Mouse (Mus musculus): ENCODE results near the gene Cxcl5. TPM values are rescaled to one million over a fixed set of nuclear protein-coding genes. Genes with fewer than 3 reads are reported as not detected.

Cxcl5 gene
- polyA plus RNA-seq (2014; fragmentation: Nextera tagmentation; extraction: Ambion mirVana): 0.37 and 0.47 TPM in 2 replicates

DNA sequence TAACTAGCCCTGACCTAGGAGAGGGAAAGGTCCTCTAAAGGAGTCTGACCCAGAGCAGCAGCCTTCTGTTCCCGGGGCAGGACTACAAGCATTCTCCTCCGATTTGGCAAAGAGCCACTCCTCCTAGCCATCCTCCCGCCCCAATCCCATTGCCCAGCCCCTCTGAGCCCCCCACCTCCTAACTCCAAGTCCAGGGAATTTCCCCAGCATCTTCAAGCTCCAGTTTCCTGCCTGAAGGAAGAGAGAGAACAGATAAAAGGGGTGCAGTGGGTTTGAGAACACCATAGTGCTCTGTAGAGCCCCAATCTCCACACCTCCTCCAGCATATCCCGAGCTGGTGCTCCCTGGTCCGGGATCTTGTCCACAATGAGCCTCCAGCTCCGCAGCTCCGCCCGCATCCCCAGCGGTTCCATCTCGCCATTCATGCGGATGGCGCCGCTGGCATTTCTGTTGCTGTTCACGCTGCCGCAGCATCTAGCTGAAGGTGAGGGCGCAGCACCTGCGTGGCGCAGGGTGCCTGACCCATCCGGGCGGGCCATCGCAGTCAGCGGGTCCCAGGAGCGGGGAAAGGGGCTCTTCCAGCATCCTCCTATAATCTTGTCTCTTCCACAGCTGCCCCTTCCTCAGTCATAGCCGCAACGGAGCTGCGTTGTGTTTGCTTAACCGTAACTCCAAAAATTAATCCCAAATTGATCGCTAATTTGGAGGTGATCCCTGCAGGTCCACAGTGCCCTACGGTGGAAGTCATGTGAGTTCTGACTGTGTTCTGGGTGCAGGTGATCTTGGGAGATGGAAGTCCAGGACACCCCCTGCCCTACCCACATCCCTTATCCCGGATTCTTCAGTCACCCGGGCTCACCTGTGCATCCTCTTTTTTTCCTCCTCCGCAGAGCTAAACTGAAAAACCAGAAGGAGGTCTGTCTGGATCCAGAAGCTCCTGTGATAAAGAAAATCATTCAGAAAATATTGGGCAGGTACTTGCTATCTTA, at the start of gene Cxcl5:
Cxcl5 (plus strand) TSS at position 284 of the 989 bp plus-strand sequence.
- peak within 1 kb of the TSS; percentile 55 for H3K9ac ChIP-seq
- no peaks in the 10 kb centered on the region for H3K36me3 ChIP-seq (replicated peaks; ENCODE audit: control insufficient read depth, insufficient read depth)
- ATAC-seq (ENCODE audit: low FRiP score) (peak; percentile 77), DNase-seq (ENCODE audit: low spot score) (no peak)
- no peaks in the 10 kb centered on the region for H3K9me3 ChIP-seq (ENCODE audit: control insufficient read depth, low read length)
- H3K4me2 ChIP-seq (replicated peaks): peak within 1 kb of the TSS; percentile 75
- peaks cover 8% of the 10 kb centered on the region; the same call in 1 of the 2 replicates for H3K4me1 ChIP-seq (replicated peaks; ENCODE audit: control insufficient read depth, insufficient read depth, low read length)
- peak within 1 kb of the TSS; percentile 47 for H3K4me3 ChIP-seq (replicated peaks; ENCODE audit: low read length)
- WGBS: 4% methylated on average over 32 of the region's 32 CpGs
- H3K27me3 ChIP-seq (ENCODE audit: control insufficient read depth, insufficient read depth, low read length): no peaks in the 10 kb centered on the region; the same call in 1 of the 2 replicates
- no peak within 1 kb of the TSS for H3K27ac ChIP-seq

DNA sequence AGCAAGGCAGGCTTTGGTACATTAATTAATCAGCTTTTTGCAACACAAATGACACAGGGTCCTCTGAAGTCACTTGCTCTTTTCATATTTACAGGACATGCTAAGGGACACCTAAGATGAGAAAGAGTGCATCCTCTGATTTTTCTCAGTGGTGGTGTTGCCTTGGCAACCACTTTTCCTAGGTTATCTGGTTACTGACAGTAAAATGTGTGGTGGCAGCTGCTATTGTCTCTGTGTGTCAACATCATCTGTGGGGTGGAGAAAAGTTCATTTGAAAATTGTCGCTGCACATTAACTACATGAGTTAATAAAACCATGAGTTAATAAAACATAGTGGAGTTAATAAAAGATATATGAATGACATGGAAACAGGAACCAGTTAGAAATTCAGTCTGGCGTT, 47.8 kb upstream of the Cxcl5 start:
- Histone ChIP-seq H3K36me3 (replicated peaks; ENCODE audit: control insufficient read depth, insufficient read depth) (no peaks in the 10 kb centered on the region), H3K9me3 (ENCODE audit: control insufficient read depth, low read length) (no peaks in the 10 kb centered on the region), H3K27me3 (ENCODE audit: control insufficient read depth, insufficient read depth, low read length) (no peaks in the 10 kb centered on the region), H3K4me1 (replicated peaks; ENCODE audit: control insufficient read depth, insufficient read depth, low read length) (no peaks in the 10 kb centered on the region), H3K27ac (no peak overlapping the region), H3K9ac (no peak overlapping the region), H3K4me2 (replicated peaks) (no peak overlapping the region), H3K4me3 (replicated peaks; ENCODE audit: low read length) (no peak overlapping the region)
- DNase-seq (ENCODE audit: low spot score) (no peak), ATAC-seq (ENCODE audit: low FRiP score) (no peak)
- 73% methylated on average over 2 of the region's 2 CpGs for WGBS

DNA sequence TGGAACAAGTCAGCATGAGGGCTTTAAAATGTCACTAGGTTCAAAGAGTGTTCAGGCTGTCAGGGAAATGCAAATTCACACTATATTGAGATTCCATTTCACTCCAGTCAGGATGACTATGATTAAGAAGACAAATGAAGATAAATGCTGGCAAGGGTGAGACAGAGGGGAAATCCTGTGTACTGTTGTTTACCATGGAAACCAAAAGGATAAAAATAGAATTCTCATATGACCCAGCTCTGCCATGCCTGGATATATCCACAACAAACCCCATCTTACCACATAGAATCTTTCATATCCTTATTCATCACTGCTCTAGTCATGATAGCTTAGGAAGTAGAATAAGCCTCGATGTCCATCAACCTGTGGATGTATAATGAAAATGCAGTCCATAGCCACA, 41.2 kb upstream of the Cxcl5 start:
- no peak overlapping the region for H3K4me3 ChIP-seq (replicated peaks; ENCODE audit: low read length)
- no peak overlapping the region for H3K4me2 ChIP-seq (replicated peaks)
- DNase-seq (ENCODE audit: low spot score): no peak
- no peaks in the 10 kb centered on the region for H3K27me3 ChIP-seq (ENCODE audit: control insufficient read depth, insufficient read depth, low read length)
- no peaks in the 10 kb centered on the region for H3K4me1 ChIP-seq (replicated peaks; ENCODE audit: control insufficient read depth, insufficient read depth, low read length)
- no peak overlapping the region for H3K27ac ChIP-seq
- 78% methylated on average over 1 of the region's 1 CpGs for WGBS
- H3K9ac ChIP-seq: no peak overlapping the region
- H3K9me3 ChIP-seq (ENCODE audit: control insufficient read depth, low read length): no peaks in the 10 kb centered on the region
- no peak for ATAC-seq (ENCODE audit: low FRiP score)
- H3K36me3 ChIP-seq (replicated peaks; ENCODE audit: control insufficient read depth, insufficient read depth): no peaks in the 10 kb centered on the region

DNA sequence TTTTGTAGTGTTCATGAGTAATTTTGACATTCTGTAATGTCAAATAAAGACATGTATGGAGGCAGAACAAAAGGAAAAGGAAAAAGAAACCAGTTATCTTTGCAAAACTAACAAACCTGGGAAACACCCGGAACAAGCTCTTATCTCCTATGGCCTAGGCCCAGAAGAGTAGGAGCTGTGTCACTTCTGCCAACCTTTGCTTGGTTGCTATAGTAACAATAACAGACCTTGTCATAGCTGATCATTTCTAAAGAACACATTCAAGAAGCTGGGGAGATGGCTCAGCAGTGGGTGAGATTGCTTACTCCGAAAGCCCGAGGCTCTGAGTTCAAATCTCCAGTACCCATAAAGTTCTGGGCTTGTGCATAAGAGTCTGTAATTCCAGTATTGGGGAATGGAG, 36.5 kb upstream of the Cxcl5 start:
- H3K4me2 ChIP-seq (replicated peaks): no peak overlapping the region
- H3K4me1 ChIP-seq (replicated peaks; ENCODE audit: control insufficient read depth, insufficient read depth, low read length): no peaks in the 10 kb centered on the region
- no peaks in the 10 kb centered on the region for H3K27me3 ChIP-seq (ENCODE audit: control insufficient read depth, insufficient read depth, low read length)
- 98% methylated on average over 3 of the region's 3 CpGs for WGBS
- H3K9ac ChIP-seq: no peak overlapping the region
- DNase-seq (ENCODE audit: low spot score) (no peak), ATAC-seq (ENCODE audit: low FRiP score) (no peak)
- no peak overlapping the region for H3K4me3 ChIP-seq (replicated peaks; ENCODE audit: low read length)
- H3K9me3 ChIP-seq (ENCODE audit: control insufficient read depth, low read length): 0 out of 2 replicates have a peak, but pooled peaks cover 6% of the 10 kb centered on the region
- H3K27ac ChIP-seq: no peak overlapping the region
- H3K36me3 ChIP-seq (replicated peaks; ENCODE audit: control insufficient read depth, insufficient read depth): no peaks in the 10 kb centered on the region

DNA sequence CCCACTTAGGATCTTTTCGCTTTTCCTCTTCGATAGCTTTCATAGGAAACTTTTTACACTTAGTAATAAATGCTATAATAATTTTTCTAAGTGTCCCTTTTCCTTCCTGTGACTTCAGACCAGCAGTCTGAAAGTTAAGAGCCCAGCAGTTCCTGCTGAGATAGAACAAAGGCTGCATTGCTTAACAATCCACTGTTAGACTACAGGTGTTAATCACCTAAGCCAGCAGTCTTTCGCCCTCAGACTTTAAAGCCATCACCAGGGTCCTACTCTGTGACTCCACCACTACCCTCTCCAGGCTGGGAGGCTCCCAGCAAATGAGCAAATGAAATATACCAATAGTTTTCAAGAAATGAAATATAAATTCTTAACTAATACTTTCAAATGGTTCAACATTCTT, 30.9 kb upstream of the Cxcl5 start:
- H3K9ac ChIP-seq: no peak overlapping the region
- ATAC-seq (ENCODE audit: low FRiP score): no peak
- no peaks in the 10 kb centered on the region for H3K36me3 ChIP-seq (replicated peaks; ENCODE audit: control insufficient read depth, insufficient read depth)
- H3K27ac ChIP-seq: no peak overlapping the region
- no peak overlapping the region for H3K4me3 ChIP-seq (replicated peaks; ENCODE audit: low read length)
- H3K27me3 ChIP-seq (ENCODE audit: control insufficient read depth, insufficient read depth, low read length): no peaks in the 10 kb centered on the region
- no peak overlapping the region for H3K4me2 ChIP-seq (replicated peaks)
- H3K4me1 ChIP-seq (replicated peaks; ENCODE audit: control insufficient read depth, insufficient read depth, low read length): no peaks in the 10 kb centered on the region
- 83% methylated on average over 3 of the region's 3 CpGs for WGBS
- no peak for DNase-seq (ENCODE audit: low spot score)
- H3K9me3 ChIP-seq (ENCODE audit: control insufficient read depth, low read length): 0 out of 2 replicates have a peak, but pooled peaks cover 6% of the 10 kb centered on the region

DNA sequence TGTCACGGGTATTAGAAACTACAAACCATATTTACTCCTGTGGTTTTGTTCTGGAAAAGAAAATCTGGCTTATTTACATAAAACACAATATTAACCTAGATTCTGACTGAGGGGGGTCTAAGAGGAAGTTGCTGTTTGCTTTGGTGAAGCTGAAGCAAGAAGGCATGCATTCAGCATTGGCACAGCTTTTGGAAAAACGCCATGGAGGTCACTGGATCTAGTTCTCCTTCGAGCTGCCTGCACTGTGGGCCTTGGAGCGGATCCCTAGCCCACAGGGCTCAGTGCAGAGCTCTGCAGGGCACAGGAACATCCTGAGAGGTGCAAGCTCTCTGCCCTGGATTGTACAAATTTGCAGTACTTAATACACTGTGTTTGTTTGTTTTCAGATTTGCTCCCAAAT, 27.7 kb upstream of the Cxcl5 start:
- H3K27ac ChIP-seq: no peak overlapping the region
- H3K4me2 ChIP-seq (replicated peaks): no peak overlapping the region
- ATAC-seq (ENCODE audit: low FRiP score): no peak
- DNase-seq (ENCODE audit: low spot score): no peak
- H3K9ac ChIP-seq: no peak overlapping the region
- H3K27me3 ChIP-seq (ENCODE audit: control insufficient read depth, insufficient read depth, low read length): no peaks in the 10 kb centered on the region
- no peaks in the 10 kb centered on the region for H3K4me1 ChIP-seq (replicated peaks; ENCODE audit: control insufficient read depth, insufficient read depth, low read length)
- H3K4me3 ChIP-seq (replicated peaks; ENCODE audit: low read length): no peak overlapping the region
- WGBS: 72% methylated on average over 4 of the region's 4 CpGs
- H3K36me3 ChIP-seq (replicated peaks; ENCODE audit: control insufficient read depth, insufficient read depth): no peaks in the 10 kb centered on the region
- H3K9me3 ChIP-seq (ENCODE audit: control insufficient read depth, low read length): 0 out of 2 replicates have a peak, but pooled peaks cover 6% of the 10 kb centered on the region

DNA sequence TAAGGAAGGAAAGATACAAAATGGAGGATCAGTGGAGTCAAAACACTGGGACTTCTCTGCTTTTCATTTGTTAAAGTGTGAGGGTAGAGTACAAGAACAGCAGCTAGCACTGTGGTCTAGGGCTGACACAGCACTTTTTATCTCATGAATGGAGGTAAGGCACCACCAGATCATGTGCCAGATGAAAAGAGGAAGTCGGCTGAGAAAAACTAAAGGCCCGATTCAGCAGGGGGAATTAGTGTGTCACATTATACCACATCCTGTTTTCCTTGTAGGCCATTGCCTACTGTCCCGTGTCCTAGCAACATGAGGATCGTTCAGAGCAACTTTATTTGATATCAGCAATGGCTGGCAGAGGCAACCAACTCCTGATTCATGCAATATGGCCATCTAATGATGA, 17.1 kb upstream of the Cxcl5 start:
- Histone ChIP-seq H3K4me3 (replicated peaks; ENCODE audit: low read length) (no peak overlapping the region), H3K36me3 (replicated peaks; ENCODE audit: control insufficient read depth, insufficient read depth) (no peaks in the 10 kb centered on the region), H3K9ac (no peak overlapping the region), H3K4me1 (replicated peaks; ENCODE audit: control insufficient read depth, insufficient read depth, low read length) (no peaks in the 10 kb centered on the region), H3K4me2 (replicated peaks) (no peak overlapping the region), H3K9me3 (ENCODE audit: control insufficient read depth, low read length) (no peaks in the 10 kb centered on the region), H3K27me3 (ENCODE audit: control insufficient read depth, insufficient read depth, low read length) (no peaks in the 10 kb centered on the region), H3K27ac (no peak overlapping the region)
- no peak for ATAC-seq (ENCODE audit: low FRiP score)
- DNase-seq (ENCODE audit: low spot score): no peak
- WGBS: 81% methylated on average over 4 of the region's 4 CpGs

DNA sequence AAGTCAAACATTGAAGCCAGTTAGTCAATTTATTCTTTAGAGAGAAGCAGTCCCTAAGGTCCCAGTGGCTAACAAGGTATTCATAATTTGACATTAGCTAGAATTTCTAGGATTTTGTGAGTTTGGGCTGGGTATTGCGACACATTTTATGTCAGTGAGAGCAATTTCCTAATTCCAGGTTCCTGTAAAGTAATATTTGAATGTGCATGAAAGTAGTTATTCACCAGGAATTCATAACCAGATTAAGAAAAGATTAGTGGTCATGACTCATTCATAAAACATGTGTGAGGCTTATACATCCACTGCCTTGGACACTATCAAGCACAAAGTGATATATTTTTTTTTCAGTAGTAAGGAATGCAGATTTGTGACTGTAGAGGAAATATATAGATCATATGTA, 5.2 kb upstream of the Cxcl5 start:
- Histone ChIP-seq H3K9ac (no peak overlapping the region), H3K36me3 (replicated peaks; ENCODE audit: control insufficient read depth, insufficient read depth) (no peaks in the 10 kb centered on the region), H3K27me3 (ENCODE audit: control insufficient read depth, insufficient read depth, low read length) (no peaks in the 10 kb centered on the region), H3K4me3 (replicated peaks; ENCODE audit: low read length) (no peak overlapping the region), H3K9me3 (ENCODE audit: control insufficient read depth, low read length) (no peaks in the 10 kb centered on the region), H3K27ac (no peak overlapping the region), H3K4me1 (replicated peaks; ENCODE audit: control insufficient read depth, insufficient read depth, low read length) (peaks cover 4% of the 10 kb centered on the region; the same call in 1 of the 2 replicates), H3K4me2 (replicated peaks) (no peak overlapping the region)
- WGBS: 88% methylated on average over 1 of the region's 1 CpGs
- ATAC-seq (ENCODE audit: low FRiP score): no peak
- no peak for DNase-seq (ENCODE audit: low spot score)

DNA sequence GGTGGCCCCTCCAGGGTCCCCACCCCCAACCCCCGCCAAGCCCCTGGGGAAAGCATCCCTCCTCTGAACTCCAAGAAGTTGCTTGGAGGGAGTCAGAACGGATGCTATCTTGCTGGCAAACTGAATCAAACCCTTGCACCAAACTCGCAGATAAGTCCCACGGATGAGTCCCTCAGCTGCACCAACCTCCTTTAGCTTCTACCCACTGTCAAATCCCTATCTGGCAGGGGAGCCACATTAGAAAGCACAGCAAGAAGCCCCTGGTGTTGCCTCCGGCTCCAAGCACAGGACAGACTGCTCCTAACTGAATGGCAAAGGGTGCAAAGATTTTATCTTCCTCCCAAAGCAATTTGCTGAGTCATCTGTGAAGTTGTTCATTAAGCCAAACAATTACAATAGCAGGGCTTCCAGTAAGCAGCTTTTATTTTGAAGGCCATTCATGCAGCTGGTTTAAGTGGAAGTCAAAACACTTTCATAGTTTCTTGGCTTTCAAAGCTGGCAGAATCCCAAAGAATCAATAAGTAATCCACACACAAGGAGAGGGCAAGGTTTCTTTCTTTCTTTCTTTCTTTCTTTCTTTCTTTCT, 1.0 kb upstream of the Cxcl5 start:
- no peaks in the 10 kb centered on the region; the same call in 1 of the 2 replicates for H3K27me3 ChIP-seq (ENCODE audit: control insufficient read depth, insufficient read depth, low read length)
- WGBS: 48% methylated on average over 5 of the region's 5 CpGs
- no peak overlapping the region for H3K27ac ChIP-seq
- H3K4me3 ChIP-seq (replicated peaks; ENCODE audit: low read length): no peak overlapping the region
- H3K4me2 ChIP-seq (replicated peaks): no peak overlapping the region
- H3K9me3 ChIP-seq (ENCODE audit: control insufficient read depth, low read length): no peaks in the 10 kb centered on the region
- ATAC-seq (ENCODE audit: low FRiP score) (no peak), DNase-seq (ENCODE audit: low spot score) (peak; percentile 41)
- peaks cover 8% of the 10 kb centered on the region; the same call in 1 of the 2 replicates for H3K4me1 ChIP-seq (replicated peaks; ENCODE audit: control insufficient read depth, insufficient read depth, low read length)
- H3K9ac ChIP-seq: no peak overlapping the region
- no peaks in the 10 kb centered on the region for H3K36me3 ChIP-seq (replicated peaks; ENCODE audit: control insufficient read depth, insufficient read depth)
